Mouse (Mus musculus) heart, embryonic 15.5 days (tissue): ENCODE measurements around the gene Pigm. TPM values are rescaled to one million over a fixed set of nuclear protein-coding genes. Genes with fewer than 3 reads are reported as not detected.

Source experiments
- ATAC-seq: fragments of 200-750 bp; cut with Nextera tagmentation; replicated peaks from 2 replicates; pipeline ENCODE4 v1.8.0; 2017; ENCODE audit warnings: low read depth, moderate TSS enrichment; ENCODE audit not compliant: insufficient number of reproducible peaks, insufficient read depth, low FRiP score
- H3K27ac ChIP-seq: fragments of 300-500 bp; sonication (generic); 2 replicates; pipeline ENCODE4 v1.5.1; 2015; ENCODE audit warnings: mild to moderate bottlenecking, inconsistent platforms
- H3K27me3 ChIP-seq: fragments of 300-500 bp; sonication (generic); 2 replicates; pipeline ENCODE4 v1.6.1; 2015; ENCODE audit warnings: inconsistent platforms
- H3K36me3 ChIP-seq: fragments of 300-500 bp; sonication (generic); 2 replicates; pipeline ENCODE4 v1.6.1; 2015; ENCODE audit warnings: mild to moderate bottlenecking, inconsistent platforms
- H3K4me1 ChIP-seq: fragments of 300-500 bp; sonication (generic); replicated peaks from 2 replicates; pipeline ENCODE4 v1.6.1; 2015; ENCODE audit warnings: inconsistent platforms
- H3K4me2 ChIP-seq: fragments of 300-500 bp; sonication (generic); 2 replicates; pipeline ENCODE4 v1.6.1; 2015; ENCODE audit warnings: inconsistent platforms, mild to moderate bottlenecking, moderate library complexity
- H3K4me3 ChIP-seq: fragments of 300-500 bp; sonication (generic); 2 replicates; pipeline ENCODE4 v1.5.1; 2015; ENCODE audit warnings: mild to moderate bottlenecking, inconsistent platforms
- H3K9ac ChIP-seq: fragments of 300-500 bp; sonication (generic); 2 replicates; pipeline ENCODE4 v1.6.1; 2015; ENCODE audit warnings: mild to moderate bottlenecking, inconsistent platforms
- H3K9me3 ChIP-seq: fragments of 300-500 bp; sonication (generic); replicated peaks from 2 replicates; pipeline ENCODE4 v1.6.1; 2016; ENCODE audit warnings: inconsistent platforms
- WGBS: fragments of 180-500 bp; shearing (Covaris S2); methylation state at CpG from one replicate; pipeline ENCODE4 v1.1.7; 2015; ENCODE audit warnings: mixed read lengths; 5-methylcytosine and 5-hydroxymethylcytosine counted together
- polyA plus RNA-seq: library from polyadenylated mRNA; unstranded; fragments of >200 nt; fragmentation: Nextera tagmentation; extraction: Ambion mirVana; gene quantifications from 2 replicates; pipeline ENCODE4 v1.2.1, GENCODE M21; 2015

Gene Pigm
- polyA plus RNA-seq, 1 experiment from 2014 or later: 3.2 TPM

- Histone ChIP-seq H3K36me3 (no peaks in the 10 kb centered on the region), H3K4me2 (no peak overlapping the region), H3K27ac (no peak overlapping the region), H3K4me1 (peaks cover 9% of the 10 kb centered on the region), H3K9me3 (no peaks in the 10 kb centered on the region), H3K9ac (no peak overlapping the region), H3K27me3 (peaks cover 57% of the 10 kb centered on the region), H3K4me3 (no peak overlapping the region)
- ATAC-seq: no peak
- WGBS: 77% methylated on average over 3 of the region's 3 CpGs
These were observed 23.9 kb upstream of the Pigm start for GRCm38 (mm10) chr1:172352453-172352852.

- WGBS: 48% methylated on average over 3 of the region's 3 CpGs
- ATAC-seq: no peak
- H3K4me1 ChIP-seq: peaks cover 3% of the 10 kb centered on the region
- no peak overlapping the region for H3K9ac ChIP-seq
- no peak overlapping the region for H3K4me2 ChIP-seq
- H3K27ac ChIP-seq: no peak overlapping the region
- peaks cover 35% of the 10 kb centered on the region for H3K27me3 ChIP-seq
- no peaks in the 10 kb centered on the region for H3K9me3 ChIP-seq
- H3K36me3 ChIP-seq: no peaks in the 10 kb centered on the region
- no peak overlapping the region for H3K4me3 ChIP-seq
These were observed 21.0 kb upstream of the Pigm start for GRCm38 (mm10) chr1:172355336-172355735.

GRCm38 (mm10) chr1:172357550-172357949, 18.8 kb upstream of the Pigm start:
- H3K27ac ChIP-seq: no peak overlapping the region
- ATAC-seq: no peak
- no peak overlapping the region for H3K4me2 ChIP-seq
- WGBS: 5% methylated on average over 1 of the region's 1 CpGs
- H3K36me3 ChIP-seq: no peaks in the 10 kb centered on the region
- H3K4me1 ChIP-seq: no peaks in the 10 kb centered on the region
- no peak overlapping the region for H3K4me3 ChIP-seq
- H3K9me3 ChIP-seq: no peaks in the 10 kb centered on the region
- no peak overlapping the region for H3K9ac ChIP-seq
- H3K27me3 ChIP-seq: peaks cover 16% of the 10 kb centered on the region

GRCm38 (mm10) chr1:172358341-172358740, 18.0 kb upstream of the Pigm start:
- Histone ChIP-seq H3K27me3 (peaks cover 12% of the 10 kb centered on the region), H3K36me3 (no peaks in the 10 kb centered on the region), H3K4me1 (no peaks in the 10 kb centered on the region), H3K9me3 (no peaks in the 10 kb centered on the region), H3K9ac (no peak overlapping the region), H3K27ac (no peak overlapping the region), H3K4me3 (no peak overlapping the region), H3K4me2 (no peak overlapping the region)
- no peak for ATAC-seq
- 74% methylated on average over 10 of the region's 10 CpGs for WGBS

GRCm38 (mm10) chr1:172364684-172365083, 11.7 kb upstream of the Pigm start:
- H3K9ac ChIP-seq: no peak overlapping the region
- no peaks in the 10 kb centered on the region for H3K36me3 ChIP-seq
- H3K27me3 ChIP-seq: peaks cover 8% of the 10 kb centered on the region; the same call in 1 of the 2 replicates
- H3K27ac ChIP-seq: no peak overlapping the region
- no peak; the same call in 1 of the 2 replicates for ATAC-seq
- H3K9me3 ChIP-seq: no peaks in the 10 kb centered on the region
- H3K4me3 ChIP-seq: no peak overlapping the region
- peak overlapping the region; percentile 17; the same call in 1 of the 2 replicates for H3K4me2 ChIP-seq
- WGBS: 7% methylated on average over 6 of the region's 6 CpGs
- H3K4me1 ChIP-seq: peaks cover 7% of the 10 kb centered on the region

GRCm38 (mm10) chr1:172368768-172369418, 7.5 kb upstream of the Pigm start:
- Histone ChIP-seq H3K9ac (no peak overlapping the region), H3K27me3 (peaks cover 13% of the 10 kb centered on the region), H3K4me3 (peak overlapping the region; percentile 15; the same call in 1 of the 2 replicates), H3K4me2 (peak overlapping the region; percentile 39), H3K36me3 (no peaks in the 10 kb centered on the region), H3K4me1 (peaks cover 7% of the 10 kb centered on the region), H3K9me3 (no peaks in the 10 kb centered on the region), H3K27ac (no peak overlapping the region)
- no peak for ATAC-seq
- WGBS: 22% methylated on average over 23 of the region's 23 CpGs

- Histone ChIP-seq H3K36me3 (peaks cover 19% of the 10 kb centered on the region; the same call in 1 of the 2 replicates), H3K9me3 (no peaks in the 10 kb centered on the region), H3K4me3 (peak overlapping the region; percentile 72), H3K27ac (peak overlapping the region; percentile 58), H3K4me2 (peak overlapping the region; percentile 92), H3K4me1 (peaks cover 31% of the 10 kb centered on the region), H3K27me3 (no peaks in the 10 kb centered on the region), H3K9ac (peak overlapping the region; percentile 73)
- ATAC-seq: peak; percentile 59
- 2% methylated on average over 62 of the region's 62 CpGs for WGBS
These were observed 562 bp downstream of the Pigm start for GRCm38 (mm10) chr1:172376758-172377458.

- no peak overlapping the region for H3K4me3 ChIP-seq
- no peaks in the 10 kb centered on the region for H3K27me3 ChIP-seq
- no peak overlapping the region for H3K4me2 ChIP-seq
- peaks cover 19% of the 10 kb centered on the region; the same call in 1 of the 2 replicates for H3K36me3 ChIP-seq
- ATAC-seq: no peak
- peaks cover 31% of the 10 kb centered on the region for H3K4me1 ChIP-seq
- 68% methylated on average over 10 of the region's 10 CpGs for WGBS
- H3K9ac ChIP-seq: no peak overlapping the region
- no peaks in the 10 kb centered on the region for H3K9me3 ChIP-seq
- H3K27ac ChIP-seq: no peak overlapping the region
These were observed 3.7 kb downstream of the Pigm start for GRCm38 (mm10) chr1:172380066-172380465.

GRCm38 (mm10) chr1:172382090-172382489, 5.7 kb downstream of the Pigm start:
- Histone ChIP-seq H3K27ac (no peak overlapping the region), H3K4me2 (no peak overlapping the region), H3K36me3 (peaks cover 19% of the 10 kb centered on the region; the same call in 1 of the 2 replicates), H3K9me3 (no peaks in the 10 kb centered on the region), H3K9ac (no peak overlapping the region), H3K27me3 (no peaks in the 10 kb centered on the region), H3K4me3 (no peak overlapping the region), H3K4me1 (peaks cover 29% of the 10 kb centered on the region)
- ATAC-seq: no peak
- WGBS: 94% methylated on average over 1 of the region's 1 CpGs

GRCm38 (mm10) chr1:172387246-172387645, 10.9 kb downstream of the Pigm start:
- Histone ChIP-seq H3K27ac (no peak overlapping the region), H3K9ac (no peak overlapping the region), H3K27me3 (no peaks in the 10 kb centered on the region), H3K36me3 (no peaks in the 10 kb centered on the region), H3K4me3 (no peak overlapping the region), H3K4me1 (peaks cover 7% of the 10 kb centered on the region), H3K4me2 (no peak overlapping the region), H3K9me3 (no peaks in the 10 kb centered on the region)
- 77% methylated on average over 5 of the region's 5 CpGs for WGBS
- no peak for ATAC-seq

- no peak for ATAC-seq
These were observed 14.4 kb downstream of the Pigm start for GRCm38 (mm10) chr1:172390769-172391168.

More at GRCm38 (mm10) chr1:172390769-172391168, 14.4 kb downstream of the Pigm start:
- Histone ChIP-seq H3K4me3 (no peak overlapping the region), H3K36me3 (no peaks in the 10 kb centered on the region), H3K27me3 (no peaks in the 10 kb centered on the region), H3K4me2 (no peak overlapping the region), H3K4me1 (peaks cover 8% of the 10 kb centered on the region), H3K9me3 (no peaks in the 10 kb centered on the region), H3K27ac (no peak overlapping the region), H3K9ac (no peak overlapping the region)
- 50% methylated on average over 1 of the region's 1 CpGs for WGBS
